Mouse (Mus musculus) cortical plate, adult 2 months (tissue): ENCODE data around the gene Igdcc3.
A peak's percentile ranks its signal among the peaks of the same experiment; 100 is the strongest.

Source experiments
- CTCF ChIP-seq: fragments of 200-500 bp; IDR thresholded peaks from 2 replicates; pipeline ENCODE4 v1.5.1; 2011; ENCODE audit warnings: mild to moderate bottlenecking, control low read depth, low read length; ENCODE audit not compliant: insufficient read depth; ENCODE audit errors: extremely low read depth
- POLR2A ChIP-seq: fragments of 200-500 bp; IDR thresholded peaks from 2 replicates; pipeline ENCODE4 v1.6.1; 2011; ENCODE audit warnings: mild to moderate bottlenecking, low read length, control low read depth; ENCODE audit not compliant: insufficient read depth; ENCODE audit errors: extremely low read depth

DNA sequence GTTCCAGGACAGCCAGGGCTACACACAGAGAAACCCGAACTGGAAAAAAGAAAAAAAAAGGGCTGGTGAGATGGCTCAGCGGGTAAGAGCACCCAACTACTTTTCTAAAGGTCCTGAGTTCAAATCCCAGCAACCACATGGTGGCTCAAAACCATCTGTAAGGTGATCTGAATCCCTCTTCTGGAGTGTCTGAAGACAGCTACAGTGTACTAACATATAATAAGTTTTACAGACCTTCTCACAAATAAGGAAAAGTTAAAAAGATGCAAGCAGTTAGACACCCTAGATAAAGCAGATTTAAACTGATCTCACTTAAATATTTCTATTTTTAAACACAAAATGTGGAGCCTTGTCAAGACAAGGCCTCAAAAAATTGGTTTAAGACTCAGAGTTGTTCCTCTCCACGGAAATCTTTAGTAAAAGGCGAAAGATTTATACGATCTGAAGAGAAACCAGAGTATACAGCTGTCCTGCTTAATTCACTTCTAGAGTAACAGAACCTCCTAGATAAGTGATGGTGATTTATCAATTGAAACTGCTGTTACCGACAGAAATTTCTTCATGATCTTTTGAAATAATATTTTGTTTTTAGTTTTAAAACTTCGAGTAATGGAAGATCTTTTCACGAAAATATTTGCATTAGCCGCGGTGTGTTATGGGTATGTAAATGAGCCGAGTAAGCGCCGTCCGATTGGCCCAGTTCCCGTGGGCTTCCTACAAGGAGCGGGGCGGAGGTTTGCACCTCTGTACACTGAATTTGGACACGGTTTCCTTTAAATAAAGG is 60.6 kb downstream of the Igdcc3 start:
- TF ChIP-seq CTCF (no peak), POLR2A (peak; percentile 36; the same call in 1 of the 2 replicates)
